Mouse (Mus musculus) megakaryocyte, embryonic 14.5 days (primary cell): ENCODE data around the gene Gm2310.

Experiments
- FLI1 ChIP-seq: IDR thresholded peaks from 2 replicates; pipeline ENCODE4 v1.6.1; 2012; ENCODE audit warnings: low read length, inconsistent platforms, mixed read lengths
- GATA1 ChIP-seq: IDR thresholded peaks from 3 replicates; pipeline ENCODE4 v1.6.1; 2012; ENCODE audit warnings: mixed read lengths, low read length, inconsistent platforms, borderline replicate concordance

DNA sequence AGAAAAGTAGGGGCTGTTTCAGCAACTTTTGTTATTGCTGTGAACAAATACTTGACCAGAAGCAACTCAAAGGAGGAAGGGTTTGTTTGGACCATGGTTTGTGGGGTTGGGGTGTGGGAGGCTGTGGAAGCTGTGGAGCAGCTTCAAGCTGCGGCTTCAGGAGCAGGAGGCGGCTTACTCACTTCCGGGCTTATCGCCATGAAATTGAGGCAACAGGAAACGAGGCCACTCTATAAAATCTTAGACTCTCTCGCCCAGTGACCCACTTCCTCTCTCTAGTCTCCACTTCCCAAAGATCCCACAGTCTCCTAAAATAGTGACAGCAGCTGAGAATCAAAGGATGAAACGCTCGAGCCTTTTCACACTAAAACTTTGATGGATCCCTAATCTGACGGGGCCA, 7.9 kb downstream of the Gm2310 start:
- TF ChIP-seq GATA1, result no peak
- TF ChIP-seq FLI1, result no peak
